Mouse (Mus musculus): ENCODE measurements around the gene Sema7a.

The Sema7a gene

GRCm38 (mm10) chr9:57959886-57960866, 20.3 kb downstream of the Sema7a start:
- no peak for DNase-seq (ENCODE audit: low read depth)

- no peak for DNase-seq (ENCODE audit: low read depth)
These were observed 21.3 kb downstream of the Sema7a start for GRCm38 (mm10) chr9:57961226-57961625.

GRCm38 (mm10) chr9:57961863-57962778, 22.2 kb downstream of the Sema7a start:
- DNase-seq (ENCODE audit: low read depth) = no peak

- no peak for DNase-seq (ENCODE audit: low read depth)
These were observed 23.5 kb downstream of the Sema7a start for GRCm38 (mm10) chr9:57963249-57963997.

GRCm38 (mm10) chr9:57963998-57964395, 24.1 kb downstream of the Sema7a start:
- DNase-seq (ENCODE audit: low read depth) = no peak

- no peak for DNase-seq (ENCODE audit: low read depth)
These were observed 24.8 kb downstream of the Sema7a start for GRCm38 (mm10) chr9:57964528-57965250.

- DNase-seq (ENCODE audit: low read depth) = no peak
These were observed 25.6 kb downstream of the Sema7a start for GRCm38 (mm10) chr9:57965281-57966185.

- no peak for DNase-seq (ENCODE audit: low read depth)
These were observed 27.5 kb downstream of the Sema7a start for GRCm38 (mm10) chr9:57967237-57967960.

GRCm38 (mm10) chr9:57968166-57968771, 28.4 kb downstream of the Sema7a start:
- no peak for DNase-seq (ENCODE audit: low read depth)

- DNase-seq (ENCODE audit: low read depth) = no peak
These were observed 29.1 kb downstream of the Sema7a start for GRCm38 (mm10) chr9:57968783-57969542.

- DNase-seq (ENCODE audit: low read depth) = no peak
These were observed 30.0 kb downstream of the Sema7a start for GRCm38 (mm10) chr9:57969736-57970495.

- no peak for DNase-seq (ENCODE audit: low read depth)
These were observed 31.5 kb downstream of the Sema7a start for GRCm38 (mm10) chr9:57971413-57971812.

- no peak for DNase-seq (ENCODE audit: low read depth)
These were observed 32.3 kb downstream of the Sema7a start for GRCm38 (mm10) chr9:57972141-57972591.

- no peak for DNase-seq (ENCODE audit: low read depth)
These were observed 33.0 kb downstream of the Sema7a start for GRCm38 (mm10) chr9:57972776-57973439.

GRCm38 (mm10) chr9:57973440-57974066, 33.6 kb downstream of the Sema7a start:
- no peak for DNase-seq (ENCODE audit: low read depth)

GRCm38 (mm10) chr9:57974221-57974620, 34.3 kb downstream of the Sema7a start:
- no peak for DNase-seq (ENCODE audit: low read depth)

Data from c-Kit-positive CD71-positive TER-119-negative erythroid progenitor cells, embryonic 14.5 days (primary cell).